Mouse (Mus musculus): ENCODE results near the gene Nav2. TPM values are rescaled to one million over a fixed set of nuclear protein-coding genes. Genes with fewer than 3 reads are reported as not detected.

The Nav2 gene
- polyA plus RNA-seq, 1 experiment from 2014 or later, result 18.2 TPM

- Histone ChIP-seq H3K36me3 (ENCODE audit: control insufficient read depth, insufficient read depth, low read length) (no peaks in the 10 kb centered on the region), H3K4me3 (replicated peaks; ENCODE audit: low read length) (peak overlapping the region; percentile 46), H3K9me3 (replicated peaks; ENCODE audit: control insufficient read depth, low read length) (no peaks in the 10 kb centered on the region), H3K27ac (ENCODE audit: low read length) (no peak overlapping the region), H3K4me2 (ENCODE audit: low read depth, low read length) (peak overlapping the region; percentile 60), H3K4me1 (ENCODE audit: control insufficient read depth, insufficient read depth, low read length) (peaks cover 18% of the 10 kb centered on the region), H3K27me3 (ENCODE audit: control insufficient read depth, insufficient read depth, low read length) (peaks cover 76% of the 10 kb centered on the region), H3K9ac (ENCODE audit: low read length) (no peak overlapping the region)
- 1% methylated on average over 26 of the region's 26 CpGs for WGBS
- ATAC-seq (ENCODE audit: insufficient read depth, low FRiP score), result no peak
These were observed 726.0 kb downstream of the Nav2 start for GRCm38 (mm10) chr7:49634291-49635073.

GRCm38 (mm10) chr7:49635074-49635621, 726.6 kb downstream of the Nav2 start:
- H3K36me3 ChIP-seq (ENCODE audit: control insufficient read depth, insufficient read depth, low read length), result no peaks in the 10 kb centered on the region
- no peak for ATAC-seq (ENCODE audit: insufficient read depth, low FRiP score)
- H3K4me3 ChIP-seq (replicated peaks; ENCODE audit: low read length), result 0 out of 2 replicates have a peak overlapping the region, but pooled peaks have one; percentile 1
- peak overlapping the region; percentile 60; the same call in 1 of the 2 replicates for H3K4me2 ChIP-seq (ENCODE audit: low read depth, low read length)
- H3K27ac ChIP-seq (ENCODE audit: low read length), result no peak overlapping the region
- H3K9ac ChIP-seq (ENCODE audit: low read length), result no peak overlapping the region
- H3K27me3 ChIP-seq (ENCODE audit: control insufficient read depth, insufficient read depth, low read length), result peaks cover 82% of the 10 kb centered on the region
- peaks cover 18% of the 10 kb centered on the region for H3K4me1 ChIP-seq (ENCODE audit: control insufficient read depth, insufficient read depth, low read length)
- H3K9me3 ChIP-seq (replicated peaks; ENCODE audit: control insufficient read depth, low read length), result no peaks in the 10 kb centered on the region
- 3% methylated on average over 35 of the region's 35 CpGs for WGBS

GRCm38 (mm10) chr7:49635971-49636370, 727.5 kb downstream of the Nav2 start:
- no peak for ATAC-seq (ENCODE audit: insufficient read depth, low FRiP score)
- WGBS, result 2% methylated on average over 22 of the region's 22 CpGs

GRCm38 (mm10) chr7:49636491-49637115, 728.1 kb downstream of the Nav2 start, which contains the start of gene Dbx1:
TSS of gene Dbx1 (minus strand) at chr7:49636849.
- H3K4me3 ChIP-seq (replicated peaks; ENCODE audit: low read length), result no peak within 1 kb of the TSS
- no peak within 1 kb of the TSS for H3K9ac ChIP-seq (ENCODE audit: low read length)
- ATAC-seq (ENCODE audit: insufficient read depth, low FRiP score), result no peak
- no peaks in the 10 kb centered on the region for H3K9me3 ChIP-seq (replicated peaks; ENCODE audit: control insufficient read depth, low read length)
- H3K27me3 ChIP-seq (ENCODE audit: control insufficient read depth, insufficient read depth, low read length), result peaks cover 83% of the 10 kb centered on the region
- H3K27ac ChIP-seq (ENCODE audit: low read length), result no peak within 1 kb of the TSS
- H3K4me2 ChIP-seq (ENCODE audit: low read depth, low read length), result no peak within 1 kb of the TSS
- peaks cover 18% of the 10 kb centered on the region for H3K4me1 ChIP-seq (ENCODE audit: control insufficient read depth, insufficient read depth, low read length)
- 1% methylated on average over 33 of the region's 33 CpGs for WGBS
- H3K36me3 ChIP-seq (ENCODE audit: control insufficient read depth, insufficient read depth, low read length), result no peaks in the 10 kb centered on the region

More at GRCm38 (mm10) chr7:49635971-49636370, 727.5 kb downstream of the Nav2 start:
- Histone ChIP-seq H3K4me2 (ENCODE audit: low read depth, low read length) (no peak overlapping the region), H3K4me3 (replicated peaks; ENCODE audit: low read length) (no peak overlapping the region), H3K4me1 (ENCODE audit: control insufficient read depth, insufficient read depth, low read length) (peaks cover 18% of the 10 kb centered on the region), H3K27ac (ENCODE audit: low read length) (no peak overlapping the region), H3K36me3 (ENCODE audit: control insufficient read depth, insufficient read depth, low read length) (no peaks in the 10 kb centered on the region), H3K9ac (ENCODE audit: low read length) (no peak overlapping the region), H3K9me3 (replicated peaks; ENCODE audit: control insufficient read depth, low read length) (no peaks in the 10 kb centered on the region), H3K27me3 (ENCODE audit: control insufficient read depth, insufficient read depth, low read length) (peaks cover 83% of the 10 kb centered on the region)

- no peak overlapping the region for H3K9ac ChIP-seq (ENCODE audit: low read length)
- H3K27me3 ChIP-seq (ENCODE audit: control insufficient read depth, insufficient read depth, low read length), result peaks cover 82% of the 10 kb centered on the region
- WGBS, result 4% methylated on average over 9 of the region's 9 CpGs
- no peak overlapping the region for H3K4me2 ChIP-seq (ENCODE audit: low read depth, low read length)
- peaks cover 18% of the 10 kb centered on the region for H3K4me1 ChIP-seq (ENCODE audit: control insufficient read depth, insufficient read depth, low read length)
- H3K9me3 ChIP-seq (replicated peaks; ENCODE audit: control insufficient read depth, low read length), result no peaks in the 10 kb centered on the region
- no peak overlapping the region for H3K27ac ChIP-seq (ENCODE audit: low read length)
- ATAC-seq (ENCODE audit: insufficient read depth, low FRiP score), result no peak
- H3K36me3 ChIP-seq (ENCODE audit: control insufficient read depth, insufficient read depth, low read length), result no peaks in the 10 kb centered on the region
- H3K4me3 ChIP-seq (replicated peaks; ENCODE audit: low read length), result no peak overlapping the region
These were observed 728.8 kb downstream of the Nav2 start for GRCm38 (mm10) chr7:49637281-49637680.

- no peak overlapping the region for H3K27ac ChIP-seq (ENCODE audit: low read length)
- 2% methylated on average over 21 of the region's 21 CpGs for WGBS
- no peak overlapping the region for H3K4me3 ChIP-seq (replicated peaks; ENCODE audit: low read length)
- H3K36me3 ChIP-seq (ENCODE audit: control insufficient read depth, insufficient read depth, low read length), result no peaks in the 10 kb centered on the region
- H3K4me2 ChIP-seq (ENCODE audit: low read depth, low read length), result no peak overlapping the region
- ATAC-seq (ENCODE audit: insufficient read depth, low FRiP score), result no peak
- peaks cover 74% of the 10 kb centered on the region for H3K27me3 ChIP-seq (ENCODE audit: control insufficient read depth, insufficient read depth, low read length)
- peaks cover 16% of the 10 kb centered on the region for H3K4me1 ChIP-seq (ENCODE audit: control insufficient read depth, insufficient read depth, low read length)
- H3K9ac ChIP-seq (ENCODE audit: low read length), result no peak overlapping the region
- no peaks in the 10 kb centered on the region for H3K9me3 ChIP-seq (replicated peaks; ENCODE audit: control insufficient read depth, low read length)
These were observed 729.5 kb downstream of the Nav2 start for GRCm38 (mm10) chr7:49637851-49638663.

- Histone ChIP-seq H3K4me1 (ENCODE audit: control insufficient read depth, insufficient read depth, low read length) (peaks cover 8% of the 10 kb centered on the region; the same call in 1 of the 2 replicates), H3K4me2 (ENCODE audit: low read depth, low read length) (peak overlapping the region; percentile 43), H3K27ac (ENCODE audit: low read length) (no peak overlapping the region), H3K4me3 (replicated peaks; ENCODE audit: low read length) (peak overlapping the region; percentile 31), H3K9me3 (replicated peaks; ENCODE audit: control insufficient read depth, low read length) (no peaks in the 10 kb centered on the region), H3K9ac (ENCODE audit: low read length) (no peak overlapping the region), H3K36me3 (ENCODE audit: control insufficient read depth, insufficient read depth, low read length) (no peaks in the 10 kb centered on the region), H3K27me3 (ENCODE audit: control insufficient read depth, insufficient read depth, low read length) (peaks cover 65% of the 10 kb centered on the region)
- no peak for ATAC-seq (ENCODE audit: insufficient read depth, low FRiP score)
- WGBS, result 3% methylated on average over 35 of the region's 35 CpGs
These were observed 730.6 kb downstream of the Nav2 start for GRCm38 (mm10) chr7:49638941-49639776.
